Mouse (Mus musculus) liver, embryonic 12.5 days (tissue): ENCODE results near the gene S100a3. TPM values are rescaled to one million over a fixed set of nuclear protein-coding genes. Genes with fewer than 3 reads are reported as not detected.

ENCODE experiments used
- ATAC-seq: fragments of 200-750 bp; cut with Nextera tagmentation; 2 replicates; pipeline ENCODE4 v1.8.0; 2017; ENCODE audit warnings: moderate number of reproducible peaks, mild to moderate bottlenecking, moderate library complexity
- H3K27ac ChIP-seq: fragments of 300-500 bp; sonication (generic); 2 replicates; pipeline ENCODE4 v1.5.1; 2016; ENCODE audit warnings: mild to moderate bottlenecking
- H3K27me3 ChIP-seq: fragments of 300-500 bp; sonication (generic); replicated peaks from 2 replicates; pipeline ENCODE4 v1.6.1; 2016; ENCODE audit warnings: mild to moderate bottlenecking, moderate library complexity
- H3K36me3 ChIP-seq: fragments of 300-500 bp; sonication (generic); 2 replicates; pipeline ENCODE4 v1.6.1; 2016; ENCODE audit warnings: mild to moderate bottlenecking, moderate library complexity
- H3K4me1 ChIP-seq: fragments of 300-500 bp; sonication (generic); 2 replicates; pipeline ENCODE4 v1.6.1; 2016
- H3K4me2 ChIP-seq: fragments of 300-500 bp; sonication (generic); 2 replicates; pipeline ENCODE4 v1.6.1; 2016; ENCODE audit warnings: mild to moderate bottlenecking, moderate library complexity
- H3K4me3 ChIP-seq: fragments of 300-500 bp; sonication (generic); 2 replicates; pipeline ENCODE4 v1.5.1; 2016; ENCODE audit warnings: mild to moderate bottlenecking, moderate library complexity
- H3K9ac ChIP-seq: fragments of 300-500 bp; sonication (generic); 2 replicates; pipeline ENCODE4 v1.6.1; 2016; ENCODE audit warnings: mild to moderate bottlenecking, moderate library complexity
- H3K9me3 ChIP-seq: fragments of 300-500 bp; sonication (generic); replicated peaks from 2 replicates; pipeline ENCODE4 v1.6.1; 2016; ENCODE audit warnings: mild to moderate bottlenecking, moderate library complexity
- WGBS: fragments of 180-500 bp; shearing (Covaris S2); methylation state at CpG from one replicate; pipeline ENCODE4 v1.1.7; 2016; ENCODE audit not compliant: insufficient replicate concordance; 5-methylcytosine and 5-hydroxymethylcytosine counted together
- polyA plus RNA-seq: library from polyadenylated mRNA; unstranded; fragments of >200 nt; fragmentation: Nextera tagmentation; extraction: Ambion mirVana; gene quantifications from 2 replicates; pipeline ENCODE4 v1.2.1, GENCODE M21; 2016

Gene S100a3
- polyA plus RNA-seq, 1 experiment from 2014 or later: 0.04 TPM

- Histone ChIP-seq H3K9me3 (no peaks in the 10 kb centered on the region), H3K9ac (no peak overlapping the region), H3K4me1 (no peaks in the 10 kb centered on the region), H3K27ac (no peak overlapping the region), H3K27me3 (no peaks in the 10 kb centered on the region), H3K36me3 (no peaks in the 10 kb centered on the region), H3K4me2 (no peak overlapping the region), H3K4me3 (no peak overlapping the region)
- WGBS: 71% methylated on average over 1 of the region's 1 CpGs
- ATAC-seq: no peak
Measured at GRCm38 (mm10) chr3:90594466-90594865, 34.1 kb downstream of the S100a3 start.

GRCm38 (mm10) chr3:90595556-90595955 is 35.2 kb downstream of the S100a3 start:
- Histone ChIP-seq H3K9ac (no peak overlapping the region), H3K27me3 (no peaks in the 10 kb centered on the region), H3K9me3 (no peaks in the 10 kb centered on the region), H3K4me2 (no peak overlapping the region), H3K4me1 (no peaks in the 10 kb centered on the region), H3K4me3 (no peak overlapping the region), H3K27ac (no peak overlapping the region), H3K36me3 (no peaks in the 10 kb centered on the region)
- WGBS: 42% methylated on average over 5 of the region's 5 CpGs
- no peak for ATAC-seq

GRCm38 (mm10) chr3:90596810-90597209 is 36.4 kb downstream of the S100a3 start:
- Histone ChIP-seq H3K4me3 (no peak overlapping the region), H3K4me1 (no peaks in the 10 kb centered on the region), H3K9ac (no peak overlapping the region), H3K36me3 (no peaks in the 10 kb centered on the region), H3K27ac (no peak overlapping the region), H3K4me2 (no peak overlapping the region), H3K9me3 (no peaks in the 10 kb centered on the region), H3K27me3 (no peaks in the 10 kb centered on the region)
- WGBS: 81% methylated on average over 6 of the region's 6 CpGs
- ATAC-seq: no peak

- Histone ChIP-seq H3K9ac (no peak overlapping the region), H3K4me2 (no peak overlapping the region), H3K9me3 (no peaks in the 10 kb centered on the region), H3K27me3 (no peaks in the 10 kb centered on the region), H3K4me1 (no peaks in the 10 kb centered on the region), H3K4me3 (no peak overlapping the region), H3K36me3 (no peaks in the 10 kb centered on the region), H3K27ac (no peak overlapping the region)
- no peak for ATAC-seq
- 59% methylated on average over 6 of the region's 6 CpGs for WGBS
Measured at GRCm38 (mm10) chr3:90597736-90598135, 37.4 kb downstream of the S100a3 start.

GRCm38 (mm10) chr3:90598212-90598611 is 37.8 kb downstream of the S100a3 start:
- no peaks in the 10 kb centered on the region for H3K27me3 ChIP-seq
- H3K4me3 ChIP-seq: no peak overlapping the region
- H3K9me3 ChIP-seq: no peaks in the 10 kb centered on the region
- H3K27ac ChIP-seq: no peak overlapping the region
- no peak overlapping the region for H3K9ac ChIP-seq
- 0 out of 2 replicates have a peak, but pooled peaks cover under 1% of the 10 kb centered on the region for H3K4me1 ChIP-seq
- WGBS: 61% methylated on average over 4 of the region's 4 CpGs
- H3K4me2 ChIP-seq: no peak overlapping the region
- H3K36me3 ChIP-seq: no peaks in the 10 kb centered on the region
- ATAC-seq: no peak

- Histone ChIP-seq H3K9me3 (no peaks in the 10 kb centered on the region), H3K36me3 (no peaks in the 10 kb centered on the region), H3K9ac (no peak overlapping the region), H3K4me3 (no peak overlapping the region), H3K27me3 (no peaks in the 10 kb centered on the region), H3K4me2 (no peak overlapping the region), H3K27ac (no peak overlapping the region), H3K4me1 (0 out of 2 replicates have a peak, but pooled peaks cover 4% of the 10 kb centered on the region)
- WGBS: 58% methylated on average over 3 of the region's 3 CpGs
- ATAC-seq: no peak
Measured at GRCm38 (mm10) chr3:90599401-90599800, 39.0 kb downstream of the S100a3 start.

GRCm38 (mm10) chr3:90600036-90600435 is 39.7 kb downstream of the S100a3 start:
- no peak overlapping the region for H3K9ac ChIP-seq

GRCm38 (mm10) chr3:90600458-90601195 is 40.2 kb downstream of the S100a3 start:
- Histone ChIP-seq H3K4me1 (0 out of 2 replicates have a peak, but pooled peaks cover 4% of the 10 kb centered on the region), H3K9me3 (no peaks in the 10 kb centered on the region), H3K9ac (no peak overlapping the region), H3K36me3 (no peaks in the 10 kb centered on the region), H3K27me3 (no peaks in the 10 kb centered on the region), H3K4me2 (no peak overlapping the region), H3K4me3 (no peak overlapping the region), H3K27ac (no peak overlapping the region)
- no peak for ATAC-seq
- WGBS: 63% methylated on average over 8 of the region's 8 CpGs

More at GRCm38 (mm10) chr3:90600036-90600435, 39.7 kb downstream of the S100a3 start:
- Histone ChIP-seq H3K9me3 (no peaks in the 10 kb centered on the region), H3K36me3 (no peaks in the 10 kb centered on the region), H3K4me1 (0 out of 2 replicates have a peak, but pooled peaks cover 4% of the 10 kb centered on the region), H3K4me2 (no peak overlapping the region), H3K27ac (no peak overlapping the region), H3K27me3 (no peaks in the 10 kb centered on the region), H3K4me3 (no peak overlapping the region)
- WGBS: 64% methylated on average over 6 of the region's 6 CpGs
- no peak for ATAC-seq

GRCm38 (mm10) chr3:90601486-90602110 is 41.2 kb downstream of the S100a3 start, which contains the start of gene Gm42674:
Gene Gm42674, plus strand, starts transcription at chr3:90601904.
- Histone ChIP-seq H3K4me2 (no peak within 1 kb of the TSS), H3K36me3 (no peaks in the 10 kb centered on the region), H3K27ac (no peak within 1 kb of the TSS), H3K9ac (no peak within 1 kb of the TSS), H3K4me3 (no peak within 1 kb of the TSS), H3K9me3 (no peaks in the 10 kb centered on the region), H3K27me3 (no peaks in the 10 kb centered on the region), H3K4me1 (0 out of 2 replicates have a peak, but pooled peaks cover 4% of the 10 kb centered on the region)
- ATAC-seq: no peak
- WGBS: 65% methylated on average over 11 of the region's 11 CpGs

GRCm38 (mm10) chr3:90603623-90604022 is 43.2 kb downstream of the S100a3 start, which contains the start of gene S100a4:
Gene S100a4, plus strand, starts transcription at chr3:90603771.
- Histone ChIP-seq H3K4me3 (no peak within 1 kb of the TSS), H3K27ac (no peak within 1 kb of the TSS), H3K27me3 (no peaks in the 10 kb centered on the region; the same call in 1 of the 2 replicates), H3K4me1 (0 out of 2 replicates have a peak, but pooled peaks cover 4% of the 10 kb centered on the region), H3K9ac (no peak within 1 kb of the TSS), H3K9me3 (no peaks in the 10 kb centered on the region), H3K36me3 (no peaks in the 10 kb centered on the region), H3K4me2 (no peak within 1 kb of the TSS)
- no peak for ATAC-seq
- 17% methylated on average over 3 of the region's 3 CpGs for WGBS

- 44% methylated on average over 4 of the region's 4 CpGs for WGBS
- H3K4me2 ChIP-seq: no peak overlapping the region
- 0 out of 2 replicates have a peak, but pooled peaks cover 4% of the 10 kb centered on the region for H3K4me1 ChIP-seq
- no peak for ATAC-seq
- H3K27me3 ChIP-seq: no peaks in the 10 kb centered on the region; the same call in 1 of the 2 replicates
- H3K36me3 ChIP-seq: no peaks in the 10 kb centered on the region
- no peak overlapping the region for H3K27ac ChIP-seq
- H3K9me3 ChIP-seq: no peaks in the 10 kb centered on the region
- no peak overlapping the region for H3K4me3 ChIP-seq
- no peak overlapping the region for H3K9ac ChIP-seq
Measured at GRCm38 (mm10) chr3:90604416-90604815, 44.0 kb downstream of the S100a3 start.

- no peak overlapping the region for H3K27ac ChIP-seq
- WGBS: 37% methylated on average over 3 of the region's 3 CpGs
- H3K4me3 ChIP-seq: no peak overlapping the region
- no peak for ATAC-seq
- H3K36me3 ChIP-seq: no peaks in the 10 kb centered on the region
- H3K4me1 ChIP-seq: 0 out of 2 replicates have a peak, but pooled peaks cover 4% of the 10 kb centered on the region
- no peak overlapping the region for H3K9ac ChIP-seq
- H3K27me3 ChIP-seq: no peaks in the 10 kb centered on the region; the same call in 1 of the 2 replicates
- no peaks in the 10 kb centered on the region for H3K9me3 ChIP-seq
- H3K4me2 ChIP-seq: no peak overlapping the region
Measured at GRCm38 (mm10) chr3:90605049-90605448, 44.7 kb downstream of the S100a3 start.
